Mouse (Mus musculus) bone marrow macrophage, adult 2 months (primary cell): ENCODE data around the gene Parp14.

Source experiments
- CTCF ChIP-seq: IDR thresholded peaks from 2 replicates; pipeline ENCODE4 v1.5.1; 2012; ENCODE audit warnings: low read depth, mild to moderate bottlenecking, low read length, moderate library complexity
- POLR2A ChIP-seq: IDR thresholded peaks from 2 replicates; pipeline ENCODE4 v1.6.1; 2012; ENCODE audit warnings: mild to moderate bottlenecking, low read depth, low read length, borderline replicate concordance

DNA sequence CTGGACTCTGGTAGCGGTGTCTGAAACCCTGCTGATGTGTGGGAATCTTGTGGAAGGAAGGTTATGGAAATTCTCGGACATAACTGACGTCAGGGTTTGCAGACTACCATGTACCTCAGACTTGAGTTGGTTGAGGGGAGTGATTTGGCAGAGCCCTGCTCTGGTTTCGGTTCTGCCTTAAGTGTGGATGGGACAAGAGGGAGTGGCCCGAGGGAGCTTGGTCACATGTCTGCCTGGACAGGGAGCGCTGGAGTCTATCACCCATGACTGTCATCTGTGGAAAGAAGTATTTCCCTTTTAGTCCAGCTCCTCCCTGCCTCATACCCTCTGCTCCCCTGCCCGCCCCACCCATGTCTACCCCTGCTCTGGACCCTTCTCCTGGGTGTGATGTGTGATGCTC, 69.2 kb downstream of the Parp14 start:
- TF ChIP-seq CTCF: no peak
- no peak for TF ChIP-seq POLR2A
